Mouse (Mus musculus) liver, postnatal 0 days (tissue): ENCODE data around the gene Dusp12.

Experiments
- CTCF ChIP-seq: sonication (generic); IDR thresholded peaks from 2 replicates; pipeline ENCODE4 v1.5.1; 2016; ENCODE audit warnings: antibody characterized with exemption, low read depth
- EP300 ChIP-seq: IDR thresholded peaks from 2 replicates; pipeline ENCODE4 v1.6.1; 2016; ENCODE audit warnings: antibody characterized with exemption, low read depth, mild to moderate bottlenecking

DNA sequence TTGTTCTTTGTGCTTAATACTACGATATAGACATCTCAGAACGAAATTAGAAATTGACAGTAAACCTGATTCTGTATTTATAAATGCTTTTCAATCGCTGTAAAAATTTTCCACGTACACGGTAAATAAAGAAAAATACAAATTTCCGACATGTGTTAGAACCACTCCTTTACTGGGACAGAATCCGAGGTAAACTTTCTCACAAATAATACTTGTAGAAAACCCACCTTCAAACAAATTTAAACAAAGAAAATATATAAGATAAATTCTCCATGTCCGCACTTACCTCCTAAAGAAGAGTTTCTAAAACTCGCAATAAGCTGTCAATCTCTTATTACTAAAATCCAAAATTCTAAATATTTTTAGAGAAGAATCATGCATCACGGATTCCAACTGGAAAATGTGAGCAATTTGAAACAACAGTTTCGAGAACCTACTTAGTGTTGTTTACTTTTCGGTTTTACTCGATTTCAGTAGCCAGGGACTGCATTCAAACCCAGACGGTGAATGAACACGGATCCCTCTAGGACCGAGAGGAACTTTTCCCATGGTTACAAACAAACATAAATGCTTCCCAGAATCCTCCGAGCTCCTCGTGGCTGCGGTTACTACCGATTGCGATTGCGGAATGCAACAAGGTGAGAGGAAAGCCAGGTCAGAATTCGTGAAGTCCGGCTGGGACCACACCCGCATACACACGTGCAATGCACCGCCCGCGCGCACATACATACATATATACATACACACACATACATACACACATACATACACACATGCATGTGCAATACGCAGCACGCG, 17.0 kb downstream of the Dusp12 start:
- TF ChIP-seq CTCF (no peak), EP300 (no peak)
